Mouse (Mus musculus) urinary bladder, postnatal 25 days (tissue): Measurements from ENCODE around the gene Gad1.

Experiments
- DNase-seq: peaks from one replicate; pipeline ENCODE4 v3.0.0; 2022; ENCODE audit warnings: low spot score

Gene Gad1

DNA sequence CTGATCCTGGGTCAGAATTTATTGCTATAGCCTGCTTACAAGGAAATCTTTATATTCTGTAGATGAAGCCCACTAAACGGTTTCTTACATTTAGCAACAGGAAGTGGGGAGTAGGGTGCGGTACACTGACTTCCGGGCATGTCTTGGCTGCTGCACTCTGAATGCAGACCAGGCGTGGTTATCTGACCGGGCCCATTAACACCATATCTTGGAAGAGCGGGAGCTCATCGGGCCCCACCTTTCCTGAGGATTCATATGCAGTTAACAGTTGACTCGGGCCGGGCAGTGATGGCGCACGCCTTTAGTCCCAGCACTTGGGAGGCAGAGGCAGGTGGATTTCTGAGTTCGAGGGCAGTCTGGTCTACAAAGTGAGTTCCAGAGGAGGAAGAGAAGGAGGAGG lies 75.5 kb downstream of the Gad1 start:
- DNase-seq: no peak

DNA sequence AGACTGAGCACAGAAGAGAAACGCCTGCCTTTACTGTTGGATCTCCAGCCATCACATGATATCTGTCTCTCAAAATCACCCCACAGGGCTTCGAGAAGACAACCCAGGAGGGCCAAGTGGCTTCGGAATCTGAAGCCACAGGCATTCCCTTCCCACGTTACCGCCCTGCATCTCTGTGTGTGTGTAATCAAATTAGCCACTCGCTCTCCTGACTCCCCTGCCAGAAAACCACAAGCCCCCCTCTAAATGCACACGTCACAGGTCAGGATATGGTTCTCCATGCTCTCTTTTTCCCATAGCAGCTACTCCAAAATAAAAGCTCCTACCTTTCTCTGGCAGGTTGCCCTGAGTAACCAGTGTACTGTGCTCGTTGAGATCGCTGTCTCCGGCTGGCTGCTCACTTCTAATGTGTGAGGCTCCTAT lies 76.5 kb downstream of the Gad1 start:
- DNase-seq: no peak

DNA sequence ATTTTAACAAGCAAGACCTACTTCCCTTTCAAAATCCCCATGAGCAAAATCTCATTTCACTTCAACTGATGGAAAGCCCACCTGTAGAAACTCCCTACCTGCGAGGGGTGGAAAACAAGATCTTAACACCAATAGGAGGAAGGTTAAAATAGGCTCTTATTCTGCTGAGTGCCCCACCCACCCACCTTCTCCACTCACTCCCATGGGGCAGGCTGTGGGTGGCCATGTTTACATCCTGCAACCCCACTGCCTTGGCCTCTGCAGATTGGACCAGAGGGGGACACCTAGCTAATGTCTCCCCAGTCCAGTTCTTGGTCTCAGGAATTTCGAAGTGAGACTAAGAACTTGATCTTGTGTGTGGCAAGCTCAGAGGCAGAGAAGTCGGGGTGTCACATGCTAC lies 77.0 kb downstream of the Gad1 start:
- no peak for DNase-seq

DNA sequence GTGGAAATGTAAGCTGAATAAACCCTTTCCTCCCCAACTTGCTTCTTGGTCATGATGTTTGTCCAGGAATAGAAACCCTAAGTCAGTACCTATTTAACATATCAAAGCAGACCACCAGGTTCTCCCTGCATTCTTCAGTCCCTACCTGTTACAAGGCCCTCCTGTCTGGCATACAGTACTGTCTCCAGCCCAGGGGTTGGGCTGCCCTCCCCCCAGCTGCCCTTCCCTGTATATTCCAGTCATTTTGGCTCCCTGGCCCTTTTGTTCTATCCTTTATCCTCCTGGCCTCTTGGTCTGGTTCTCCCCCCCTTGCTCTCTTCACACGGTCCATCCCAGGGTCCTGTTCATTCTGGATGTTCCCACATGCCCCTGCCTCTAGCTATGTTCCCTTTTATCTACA lies 78.4 kb downstream of the Gad1 start:
- DNase-seq: no peak

DNA sequence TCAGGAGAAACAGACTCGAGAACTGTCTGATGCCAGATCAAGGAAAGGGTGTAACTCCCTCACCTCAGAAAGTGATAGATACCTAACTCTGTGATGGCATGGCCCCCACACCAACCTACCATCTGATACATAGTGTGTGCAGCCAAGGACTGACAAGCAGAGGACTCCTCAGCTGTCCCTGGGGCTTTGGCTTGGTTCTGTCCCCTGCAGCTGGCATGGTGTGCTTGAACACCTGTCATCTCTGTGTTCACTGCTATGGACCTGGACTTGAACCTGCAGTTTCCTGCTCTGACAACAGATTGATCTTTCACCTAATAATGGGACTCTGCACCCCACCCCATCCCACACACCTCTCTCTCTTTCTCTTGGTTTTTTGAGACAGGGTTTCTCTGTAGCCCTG lies 79.5 kb downstream of the Gad1 start:
- no peak for DNase-seq

DNA sequence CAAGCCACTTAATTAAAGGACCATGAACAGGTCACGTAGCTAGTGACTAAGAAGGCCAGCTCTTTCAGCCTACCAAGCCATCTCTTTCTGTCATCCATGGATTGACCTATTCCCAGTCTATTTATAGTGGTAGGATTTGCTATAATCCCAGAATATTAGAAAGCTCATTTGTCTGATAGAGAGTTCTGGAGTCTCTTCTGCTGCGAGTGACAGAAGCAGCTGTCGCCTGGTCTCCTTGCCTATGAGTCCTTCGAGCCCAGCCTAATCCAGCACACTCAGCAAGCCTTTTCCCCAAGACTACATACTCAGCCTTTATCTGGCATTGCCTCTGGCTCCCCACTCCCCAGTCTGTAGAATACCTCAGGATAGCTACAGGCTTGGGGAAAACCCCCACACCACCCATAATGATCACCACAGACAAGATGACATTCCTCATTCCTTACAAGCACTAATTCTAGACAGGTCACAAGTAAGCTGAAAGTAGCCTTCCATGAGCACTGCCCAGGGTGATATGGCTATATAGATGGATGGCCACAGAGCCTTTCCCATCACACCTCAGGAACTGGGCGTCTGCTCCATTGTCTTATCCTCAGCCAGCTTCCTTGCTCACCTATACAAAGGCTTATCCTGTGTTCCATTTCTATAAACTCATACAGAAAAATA lies 81.3 kb downstream of the Gad1 start:
- no peak for DNase-seq

DNA sequence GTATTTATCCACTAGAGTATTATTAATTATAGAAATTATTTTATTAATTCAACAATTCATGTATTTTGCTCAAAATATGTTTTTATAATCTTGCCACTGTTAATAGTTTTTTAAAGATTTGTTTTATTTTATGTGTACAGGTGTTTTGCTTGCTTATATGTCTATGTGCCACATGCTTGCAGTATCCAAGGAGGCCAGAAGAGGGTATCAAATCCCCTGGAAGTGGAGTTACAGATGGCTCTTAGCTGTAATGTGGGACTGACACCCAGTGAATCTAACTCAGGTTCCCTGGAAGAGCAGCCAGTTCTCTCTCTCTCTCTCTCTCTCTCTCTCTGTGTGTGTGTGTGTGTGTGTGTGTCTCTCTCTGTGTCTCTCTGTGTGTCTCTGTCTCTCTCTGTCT lies 88.1 kb downstream of the Gad1 start:
- no peak for DNase-seq

DNA sequence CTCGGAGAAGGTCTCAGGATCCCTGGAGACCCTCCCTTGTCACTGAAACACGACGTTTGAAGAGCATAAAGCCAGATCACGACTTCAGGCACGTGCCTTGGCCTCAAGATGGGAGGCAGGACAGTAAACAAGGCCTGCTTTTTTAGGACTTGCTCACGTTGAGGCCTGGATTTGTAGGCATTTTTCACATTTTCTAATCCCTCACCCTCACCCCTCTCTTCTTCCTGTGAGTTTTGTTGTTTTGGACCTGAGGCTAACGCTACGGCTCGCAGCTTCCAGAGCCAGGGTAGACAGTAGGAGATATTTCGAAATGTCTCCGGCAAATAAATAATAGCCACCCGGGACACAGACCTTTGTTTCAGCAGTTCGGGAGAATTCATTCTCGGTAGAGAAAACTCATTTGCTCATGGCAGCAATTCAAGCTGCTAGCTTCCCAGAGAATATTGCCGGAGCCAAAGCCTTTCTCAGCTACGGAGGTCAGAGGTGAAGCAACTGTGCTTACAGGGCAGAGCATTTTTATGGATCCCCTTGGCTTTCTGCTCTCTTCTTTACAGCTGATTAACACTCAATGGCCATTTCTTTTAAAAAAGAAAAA lies 90.2 kb downstream of the Gad1 start:
- DNase-seq: no peak

DNA sequence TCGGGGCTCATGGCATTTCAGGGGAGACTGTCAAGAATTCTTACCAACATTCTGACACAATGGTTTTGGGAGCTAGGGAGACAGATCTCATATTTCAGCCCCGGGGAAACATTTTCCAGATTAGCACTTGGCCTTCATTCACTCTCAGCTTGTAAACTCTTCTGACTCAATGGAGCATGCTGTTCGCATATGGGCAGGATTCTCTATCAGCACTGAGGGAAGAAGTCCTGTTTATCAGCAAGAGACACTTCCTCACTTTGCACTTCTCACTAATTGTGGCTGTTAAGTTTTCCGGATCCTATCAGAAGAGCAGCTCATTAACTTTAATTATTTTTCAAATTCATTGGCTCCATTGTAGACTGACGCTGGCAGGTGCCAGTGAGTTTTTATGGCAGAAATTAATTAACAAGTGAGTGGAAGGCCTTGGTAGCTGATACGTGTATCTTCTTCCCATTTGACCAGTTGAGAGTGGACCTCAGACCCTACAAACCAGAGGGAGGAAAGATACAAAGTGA lies 92.5 kb downstream of the Gad1 start:
- no peak for DNase-seq

DNA sequence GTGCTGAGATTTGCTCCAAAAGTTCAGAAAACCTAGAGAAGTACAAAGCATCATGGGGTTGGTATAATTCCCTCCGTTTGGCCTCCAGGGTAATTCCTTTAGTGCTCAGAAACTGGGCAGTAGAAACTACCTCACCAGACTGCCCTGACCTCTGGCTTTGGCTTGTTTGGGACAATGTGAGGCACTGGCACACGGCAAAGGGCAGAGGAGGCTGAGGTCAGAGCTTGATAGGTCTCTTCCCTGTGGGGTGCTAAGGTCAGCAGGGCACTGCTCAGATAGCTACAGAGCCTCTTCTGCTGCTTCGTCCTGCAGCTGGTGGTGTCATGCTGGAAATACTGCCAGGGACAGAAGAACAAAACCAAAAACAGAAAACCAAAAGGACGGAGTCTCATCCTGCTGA lies 94.8 kb downstream of the Gad1 start:
- no peak for DNase-seq

DNA sequence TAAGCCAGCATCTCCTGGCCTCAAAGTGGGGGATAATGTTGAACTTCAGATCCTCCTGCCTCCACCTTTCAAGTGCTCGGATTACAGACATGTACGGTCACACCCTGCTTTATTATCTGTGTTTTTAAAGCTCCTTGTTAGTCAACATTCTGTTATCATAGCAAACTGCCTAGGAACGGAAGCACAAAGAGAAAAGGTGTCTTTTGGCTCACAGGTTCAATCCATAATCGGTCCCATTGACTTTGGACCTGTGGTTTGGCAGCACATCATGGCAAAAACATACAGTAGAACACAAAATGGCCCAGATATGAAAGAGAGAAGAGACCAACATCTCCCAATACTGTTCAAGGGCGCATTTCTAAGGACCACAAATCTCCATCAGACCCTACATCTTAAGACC lies 95.4 kb downstream of the Gad1 start:
- DNase-seq: no peak

DNA sequence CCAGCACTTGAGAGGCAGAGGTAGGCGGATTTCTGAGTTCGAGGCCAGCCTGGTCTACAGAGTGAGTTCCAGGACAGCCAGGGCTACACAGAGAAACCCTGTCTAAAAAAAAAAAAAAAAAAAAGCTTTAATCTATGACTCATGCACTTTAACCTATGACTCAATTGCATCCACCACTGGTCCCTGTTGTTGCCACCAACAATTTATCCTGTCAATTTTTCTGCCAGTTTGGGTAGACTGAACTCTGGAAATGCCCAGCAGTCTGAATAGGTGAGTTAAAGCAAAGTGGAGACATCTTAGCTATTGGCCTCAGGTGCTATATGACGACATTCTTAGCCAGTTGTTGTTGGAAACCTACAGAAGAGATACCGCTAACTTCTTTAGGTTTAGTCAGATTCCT lies 96.6 kb downstream of the Gad1 start:
- no peak for DNase-seq
